In genomic region chr6:39258656-39259055, GRCm38 (mm10) we compare ENCODE assay signal across 26 mouse cellular contexts. TPM values are rescaled to one million over a fixed set of nuclear protein-coding genes. Genes with fewer than 3 reads are reported as not detected.
DNase-seq lines count a peak whose midpoint lies in the region; ATAC-seq and TF ChIP-seq lines count a peak whose summit lies in the region.
"Had no signal": no experiment of that assay in that cellular context is flagged by ENCODE, and none has a peak within 500 bp of the region (broad histone marks: within the 10 kb centered on the region; RNA-seq: fewer than 3 reads in every experiment).

No protein-coding gene starts in this region.

- H3K4me3 ChIP-seq in gastrocnemius, adult 2 months = no peak overlapping the region
- H3K4me3 ChIP-seq in bone marrow macrophage, adult 2 months (ENCODE audit: insufficient read depth, low read length) = no peak overlapping the region
- H3K4me3 ChIP-seq: embryonic facial prominence, embryonic 10.5 days; forebrain, embryonic 10.5 days; heart, embryonic 15.5 days; hindbrain, embryonic 15.5 days; intestine, embryonic 15.5 days; liver, embryonic 15.5 days; midbrain, embryonic 10.5 days; myocyte had no signal

- ATAC-seq in erythroblast, adult 5-6 weeks (replicated peaks; ENCODE audit: low FRiP score, poor library complexity, severe bottlenecking) = no peak
- ATAC-seq: forebrain, postnatal 0 days; midbrain, embryonic 16.5 days had no signal

- DNase-seq in gastrocnemius, adult 2 months = no peak
- no peak for DNase-seq in gastrocnemius, adult 8-10 months (ENCODE audit: low spot score in 2 of 2)
- DNase-seq in B cell, adult 2 months = peak; percentile 16 to 27
- peak; percentile 49 for DNase-seq in thymus, postnatal 0 days (ENCODE audit: low spot score)
- DNase-seq in heart, adult 9 months (ENCODE audit: low spot score in 2 of 2) = no peak
- DNase-seq in layer of hippocampus, postnatal 36 days = no peak
- DNase-seq: adrenal gland, postnatal 10 days; cerebellum, adult 11 months; cerebellum, adult 9-11 months; forebrain, postnatal 0 days; gastrocnemius, postnatal 36 days; heart, postnatal 4 days; kidney, postnatal 36 days; right cerebral cortex, adult 18-20 months; right cerebral cortex, postnatal 4 days had no signal

- intact Hi-C loops in gastrocnemius, adult 2 months (cut with DNase I) = loop anchor here (5.0 kb wide), 1 partner anchor 51 kb away; the partner anchor contains the start of gene Kdm7a

- H3K4me1 ChIP-seq in bone marrow macrophage, adult 2 months (ENCODE audit: control insufficient read depth, insufficient read depth, low read length) = peaks cover 28% of the 10 kb centered on the region

- TF ChIP-seq CTCF in gastrocnemius, adult 2 months (IDR thresholded peaks at IDR 0.05) = no peak
- TF ChIP-seq CTCF in bone marrow macrophage, adult 2 months (IDR thresholded peaks at IDR 0.05; ENCODE audit: low read depth, low read length) = no peak

- TF ChIP-seq POLR2A in bone marrow macrophage, adult 2 months (IDR thresholded peaks at IDR 0.05; ENCODE audit: borderline replicate concordance, low read depth, low read length) = no peak

- H3K27ac ChIP-seq in gastrocnemius, adult 2 months = peak overlapping the region; percentile 25; the same call in 1 of the 2 replicates
- peak overlapping the region; percentile 60 for H3K27ac ChIP-seq in bone marrow macrophage, adult 2 months (ENCODE audit: insufficient read depth, low read depth, low read length)
- H3K27ac ChIP-seq: heart, embryonic 15.5 days; intestine, embryonic 15.5 days; liver, embryonic 15.5 days had no signal

RNA-seq across cellular contexts. Expression of gene Kdm7a, which starts 52.1 kb away (rescaled TPM):
- 10 to 100 TPM; 23.6 to 28.2 TPM for total RNA-seq in gastrocnemius, adult 2 months (2021)
- 10 to 100 TPM; 26.3 to 34.3 (median 28.9) TPM for total RNA-seq in gastrocnemius, adult 8-10 months (2022)
- 26.3 and 29.3 TPM in 2 replicates for polyA plus RNA-seq in bone marrow macrophage, adult 2 months (2012; ENCODE audit: insufficient read depth, insufficient read length, missing spikeins)
- 4.1 and 5.8 TPM in 2 replicates for polyA plus RNA-seq in thymus, postnatal 0 days (2015; fragmentation: Nextera tagmentation; extraction: Ambion mirVana)
- total RNA-seq in erythroblast, adult 5-6 weeks (2015; ENCODE audit: low replicate concordance) = 103 and 107 TPM in 2 replicates
- 216 and 235 TPM in 2 replicates for total RNA-seq in erythroblast, adult 5-6 weeks (2017; ENCODE audit: low replicate concordance)
- total RNA-seq in layer of hippocampus, postnatal 36 days (2021) = 10 to 100 TPM; 57.2 to 64.2 TPM

Comparison
In these comparisons a context has a peak if more than half of its experiments do, and no peak if none do; other contexts are left out.
1. DNase-seq: peak in B cell, adult 2 months (2 of 2) and thymus, postnatal 0 days (single experiment); none in gastrocnemius, adult 2 months (single experiment), gastrocnemius, adult 8-10 months (0 of 2), heart, adult 9 months (0 of 2) and layer of hippocampus, postnatal 36 days (0 of 2).